Mouse (Mus musculus) cerebellum, adult 2 months (tissue): ENCODE measurements around the gene Irf2bpl.

Source experiments
- CTCF ChIP-seq: fragments of 200-500 bp; IDR thresholded peaks from 2 replicates; pipeline ENCODE4 v1.5.1; 2011; ENCODE audit warnings: low read depth, mild to moderate bottlenecking, control low read depth, low read length, moderate library complexity, borderline replicate concordance; ENCODE audit not compliant: insufficient read depth
- POLR2A ChIP-seq: fragments of 200-500 bp; IDR thresholded peaks from 2 replicates; pipeline ENCODE4 v1.6.1; 2011; ENCODE audit warnings: low read length, control low read depth, borderline replicate concordance; ENCODE audit not compliant: insufficient read depth

- no peak for TF ChIP-seq CTCF
- no peak for TF ChIP-seq POLR2A
These were observed 9.0 kb upstream of the Irf2bpl start for GRCm38 (mm10) chr12:86893326-86894183.
